21 mouse cellular contexts compared by ENCODE assay signal in the genomic region with DNA sequence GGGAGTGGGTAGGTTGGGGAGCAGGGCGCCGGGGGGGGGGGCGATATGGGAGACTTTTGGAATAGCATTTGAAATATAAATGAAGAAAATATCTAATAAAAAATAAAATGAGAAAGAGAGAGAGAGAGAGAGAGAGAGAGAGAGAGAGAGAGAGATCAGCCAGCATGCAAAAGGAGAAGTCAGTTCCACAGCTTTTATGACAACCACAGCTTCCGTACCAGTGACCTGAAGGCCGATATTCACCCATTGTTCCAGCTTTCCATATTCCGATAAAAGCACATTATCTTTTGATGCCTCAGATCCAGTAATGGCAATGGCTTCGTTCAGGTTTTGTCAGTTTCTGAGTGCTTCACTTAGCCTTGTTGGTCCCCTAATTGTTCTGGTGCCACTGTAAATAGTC. TPM values are rescaled to one million over a fixed set of nuclear protein-coding genes. Genes with fewer than 3 reads are reported as not detected.
"Had no signal": no experiment of that assay in that cellular context is flagged by ENCODE, and none has a peak within 500 bp of the region (broad histone marks: within the 10 kb centered on the region; RNA-seq: fewer than 3 reads in every experiment).

No protein-coding gene starts in this region.

- DNase-seq: left cerebral cortex, postnatal 4 days; liver; liver, embryonic 13.5 days; liver, postnatal 0 days; lung, adult 18-20 months; lung, adult 2 months; lung, embryonic 14.5 days; lung, postnatal 10 days; lung, postnatal 14 days; lung, postnatal 36 days; lung, postnatal 4 days; midbrain, embryonic 14.5 days had no signal

- ATAC-seq: liver, embryonic 12.5 days; lung, postnatal 0 days; midbrain, embryonic 13.5 days; midbrain, embryonic 15.5 days; midbrain, embryonic 16.5 days had no signal

RNA-seq across cellular contexts. Expression of a gene that starts 51.0 kb away (rescaled TPM):
- total RNA-seq: left cerebral cortex, adult 2 months; left cerebral cortex, adult 8-10 months; left cerebral cortex, postnatal 36 days; midbrain, postnatal 0 days had no signal
